Mouse (Mus musculus) heart, adult 8-10 months (tissue): ENCODE data around the gene 4930505A04Rik. TPM values are rescaled to one million over a fixed set of nuclear protein-coding genes. Genes with fewer than 3 reads are reported as not detected.

Experiments
- total RNA-seq, 4 experiments: library from RNA; stranded (reverse); gene quantifications; 2 replicates each; pipeline ENCODE4 v1.2.4; 2022

Gene 4930505A04Rik
- total RNA-seq, 4 experiments from 2014 or later = not detected

Other genes starting within 250 kb of the 4930505A04Rik start
- gene Sptbn1, start 203.7 kb downstream of the 4930505A04Rik start, total RNA-seq = 100 to 1,000 TPM; 542 to 588 (median 572) TPM
- 100 to 1,000 TPM in 3 of 4 experiments, 10 to 100 TPM in 1; 81.2 to 108 (median 104) TPM for gene Acyp2, start 177.8 kb upstream of the 4930505A04Rik start, total RNA-seq